ENCODE assay signal across 10 mouse cellular contexts in the genomic region with DNA sequence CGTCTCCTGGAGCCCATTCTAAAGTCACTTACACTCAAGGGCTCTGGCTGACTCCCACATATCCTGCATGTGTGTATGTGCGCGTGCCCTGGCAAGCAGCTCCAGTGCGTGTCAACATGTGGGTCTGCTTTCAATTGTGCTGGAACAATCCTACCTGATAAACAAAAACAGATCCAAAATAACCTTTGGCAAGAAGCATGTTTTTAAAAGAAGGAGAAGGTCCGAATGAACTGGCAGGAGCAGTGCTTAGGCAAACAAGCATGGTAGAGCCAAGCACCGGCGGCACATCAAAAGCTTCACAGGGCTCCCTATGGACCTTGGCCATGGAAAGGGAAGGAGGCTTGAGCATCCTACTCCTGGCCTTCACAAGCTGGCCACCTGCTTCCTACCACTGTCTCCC.
"Had no signal": no experiment of that assay in that cellular context is flagged by ENCODE, and none has a peak within 500 bp of the region (broad histone marks: within the 10 kb centered on the region; RNA-seq: fewer than 3 reads in every experiment).

No protein-coding gene starts in this region.

- ATAC-seq: midbrain, embryonic 15.5 days had no signal

- H3K27me3 ChIP-seq: limb, embryonic 15.5 days; midbrain, embryonic 15.5 days; neural tube, embryonic 12.5 days had no signal

- H3K4me1 ChIP-seq: midbrain, embryonic 10.5 days had no signal

- H3K9ac ChIP-seq: limb, embryonic 15.5 days; liver, embryonic 14.5 days; midbrain, embryonic 15.5 days; neural tube, embryonic 12.5 days had no signal

- DNase-seq: kidney, adult 9 months; lung, adult 18-20 months; thymus, postnatal 4 days had no signal

- H3K4me3 ChIP-seq: limb, embryonic 15.5 days; midbrain, embryonic 10.5 days; midbrain, embryonic 15.5 days; neural tube, embryonic 12.5 days had no signal

- H3K27ac ChIP-seq: kidney, postnatal 0 days; limb, embryonic 15.5 days; liver, embryonic 14.5 days; midbrain, embryonic 10.5 days; midbrain, embryonic 15.5 days; neural tube, embryonic 12.5 days; stomach, postnatal 0 days had no signal

- H3K9me3 ChIP-seq: limb, embryonic 15.5 days; midbrain, embryonic 10.5 days; midbrain, embryonic 15.5 days; neural tube, embryonic 12.5 days had no signal

- H3K36me3 ChIP-seq: limb, embryonic 15.5 days; midbrain, embryonic 10.5 days; midbrain, embryonic 15.5 days; neural tube, embryonic 12.5 days had no signal

- H3K4me2 ChIP-seq: limb, embryonic 15.5 days; midbrain, embryonic 15.5 days; neural tube, embryonic 12.5 days had no signal
